Mouse (Mus musculus): ENCODE results near the gene Unc119b.
"Not testable (repeated sequence)": the region's sequence is repeated elsewhere in the genome, so short reads cannot be mapped to it uniquely, and the experiment has no call there.

Unc119b gene

GRCm38 (mm10) chr5:115129328-115129727 lies 5.4 kb downstream of the Unc119b start:
- DNase-seq = no peak

GRCm38 (mm10) chr5:115127421-115128179 lies 7.2 kb downstream of the Unc119b start:
- no peak for DNase-seq

- no peak for DNase-seq
Measured at GRCm38 (mm10) chr5:115126578-115127312, 8.0 kb downstream of the Unc119b start.

- DNase-seq = peak; percentile 86
Measured at GRCm38 (mm10) chr5:115125211-115125871, 9.4 kb downstream of the Unc119b start.

GRCm38 (mm10) chr5:115124690-115125089 lies 10.1 kb downstream of the Unc119b start:
- DNase-seq = no peak

GRCm38 (mm10) chr5:115120978-115121377 lies 13.8 kb downstream of the Unc119b start:
- no peak for DNase-seq

GRCm38 (mm10) chr5:115118961-115119570 lies 15.7 kb downstream of the Unc119b start, which contains the start of gene Acads:
Gene Acads (minus strand): TSS chr5:115119346.
- peak; percentile 87 to 89 for DNase-seq

- DNase-seq = no peak
Measured at GRCm38 (mm10) chr5:115117467-115117866, 17.3 kb downstream of the Unc119b start.

- no peak for DNase-seq
Measured at GRCm38 (mm10) chr5:115116426-115116825, 18.3 kb downstream of the Unc119b start.

GRCm38 (mm10) chr5:115114501-115114900 lies 20.3 kb downstream of the Unc119b start:
- no peak for DNase-seq

GRCm38 (mm10) chr5:115113244-115113643 lies 21.5 kb downstream of the Unc119b start:
- no peak for DNase-seq

- DNase-seq = no peak
Measured at GRCm38 (mm10) chr5:115111156-115111555, 23.6 kb downstream of the Unc119b start.

- not testable (repeated sequence) for DNase-seq
Measured at GRCm38 (mm10) chr5:115103253-115103652, 31.5 kb downstream of the Unc119b start.

- no peak for DNase-seq
Measured at GRCm38 (mm10) chr5:115102231-115102630, 32.5 kb downstream of the Unc119b start.

GRCm38 (mm10) chr5:115100473-115100872 lies 34.3 kb downstream of the Unc119b start:
- no peak for DNase-seq

GRCm38 (mm10) chr5:115099991-115100390 lies 34.8 kb downstream of the Unc119b start:
- peak; percentile 22 to 46 for DNase-seq

- DNase-seq = no peak
Measured at GRCm38 (mm10) chr5:115099530-115099929, 35.2 kb downstream of the Unc119b start.

- DNase-seq = no peak
Measured at GRCm38 (mm10) chr5:115098195-115098594, 36.6 kb downstream of the Unc119b start, which contains the start of gene Gm10401. Gene Gm10401 (minus strand): TSS chr5:115098295.

GRCm38 (mm10) chr5:115091776-115092175 lies 43.0 kb downstream of the Unc119b start:
- no peak for DNase-seq

GRCm38 (mm10) chr5:115091015-115091414 lies 43.8 kb downstream of the Unc119b start:
- DNase-seq = no peak

- no peak for DNase-seq
Measured at GRCm38 (mm10) chr5:115089592-115090268, 45.0 kb downstream of the Unc119b start.

- DNase-seq = no peak
Measured at GRCm38 (mm10) chr5:115085675-115086074, 49.1 kb downstream of the Unc119b start.
